Mouse (Mus musculus): Measurements from ENCODE around the gene Mcrip2.

The Mcrip2 gene

GRCm38 (mm10) chr17:25817662-25818061, 50.9 kb downstream of the Mcrip2 start:
- DNase-seq (ENCODE audit: low spot score in 2 of 2): no peak
